Mouse (Mus musculus) testis, postnatal 10 days (tissue): ENCODE results near the gene Drd1.

Experiments
- DNase-seq: peaks from one replicate; pipeline ENCODE4 v3.0.0; 2021; ENCODE audit warnings: low spot score

Drd1 gene

GRCm38 (mm10) chr13:54055448-54055861 lies at the start of gene Drd1:
Gene Drd1 (minus strand): TSS chr13:54055705.
- peak; percentile 74 for DNase-seq

GRCm38 (mm10) chr13:54103866-54104265 lies 48.4 kb upstream of the Drd1 start:
- DNase-seq: no peak

GRCm38 (mm10) chr13:54103271-54103670 lies 47.8 kb upstream of the Drd1 start:
- no peak for DNase-seq

GRCm38 (mm10) chr13:54102061-54102460 lies 46.6 kb upstream of the Drd1 start:
- no peak for DNase-seq

GRCm38 (mm10) chr13:54101031-54101820 lies 45.7 kb upstream of the Drd1 start:
- DNase-seq: no peak

- DNase-seq: no peak
Observed at GRCm38 (mm10) chr13:54097797-54098196, 42.3 kb upstream of the Drd1 start.

- DNase-seq: no peak
Observed at GRCm38 (mm10) chr13:54097227-54097626, 41.7 kb upstream of the Drd1 start.

GRCm38 (mm10) chr13:54095721-54096120 lies 40.2 kb upstream of the Drd1 start:
- no peak for DNase-seq

- no peak for DNase-seq
Observed at GRCm38 (mm10) chr13:54094963-54095362, 39.5 kb upstream of the Drd1 start.

GRCm38 (mm10) chr13:54094349-54094748 lies 38.8 kb upstream of the Drd1 start:
- DNase-seq: no peak

GRCm38 (mm10) chr13:54091719-54092118 lies 36.2 kb upstream of the Drd1 start:
- no peak for DNase-seq

- no peak for DNase-seq
Observed at GRCm38 (mm10) chr13:54085266-54085665, 29.8 kb upstream of the Drd1 start.

- no peak for DNase-seq
Observed at GRCm38 (mm10) chr13:54084826-54085225, 29.3 kb upstream of the Drd1 start.

GRCm38 (mm10) chr13:54084178-54084577 lies 28.7 kb upstream of the Drd1 start:
- no peak for DNase-seq

- no peak for DNase-seq
Observed at GRCm38 (mm10) chr13:54082946-54083345, 27.4 kb upstream of the Drd1 start.

GRCm38 (mm10) chr13:54080785-54081184 lies 25.3 kb upstream of the Drd1 start:
- DNase-seq: no peak

GRCm38 (mm10) chr13:54079782-54080759 lies 24.6 kb upstream of the Drd1 start:
- DNase-seq: no peak

- DNase-seq: no peak
Observed at GRCm38 (mm10) chr13:54077470-54078174, 22.1 kb upstream of the Drd1 start.

GRCm38 (mm10) chr13:54076762-54077460 lies 21.4 kb upstream of the Drd1 start:
- DNase-seq: no peak

GRCm38 (mm10) chr13:54076051-54076450 lies 20.5 kb upstream of the Drd1 start:
- no peak for DNase-seq

GRCm38 (mm10) chr13:54075416-54075815 lies 19.9 kb upstream of the Drd1 start:
- DNase-seq: no peak

- peak; percentile 60 for DNase-seq
Observed at GRCm38 (mm10) chr13:54073491-54073890, 18.0 kb upstream of the Drd1 start.
